Mouse (Mus musculus): ENCODE measurements around the gene Def8. TPM values are rescaled to one million over a fixed set of nuclear protein-coding genes. Genes with fewer than 3 reads are reported as not detected.
"Not testable (repeated sequence)": the region's sequence is repeated elsewhere in the genome, so short reads cannot be mapped to it uniquely, and the experiment has no call there.

Def8 gene
- polyA plus RNA-seq, 1 experiment from 2014 or later = 42.2 TPM

DNA sequence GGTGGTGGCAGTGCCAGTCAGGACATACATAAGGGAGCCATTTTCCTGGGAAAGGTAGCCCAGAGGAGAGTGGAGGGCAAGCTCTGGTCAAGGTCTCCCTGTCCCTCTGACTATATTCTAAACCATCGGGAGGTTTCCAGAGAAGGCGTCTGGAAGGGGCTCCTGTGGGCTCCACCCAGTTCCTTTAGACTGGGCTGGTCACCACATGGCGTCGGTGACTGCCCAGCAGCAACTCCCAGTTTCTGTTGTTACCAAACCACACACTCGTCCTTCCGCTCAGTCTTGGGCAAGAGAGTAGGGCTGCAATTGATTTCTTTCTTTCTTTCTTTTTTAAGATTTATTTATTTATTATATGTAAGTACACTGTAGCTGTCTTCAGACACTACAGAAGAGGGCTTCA is 20.8 kb downstream of the Def8 start:
- no peak for ATAC-seq (ENCODE audit: insufficient number of reproducible peaks, insufficient read depth, low FRiP score, low TSS enrichment)
- Histone ChIP-seq H3K27ac (no peak overlapping the region), H3K4me2 (replicated peaks) (peak overlapping the region; percentile 73), H3K4me1 (peaks cover 9% of the 10 kb centered on the region), H3K9me3 (no peaks in the 10 kb centered on the region), H3K9ac (no peak overlapping the region), H3K4me3 (0 out of 2 replicates have a peak overlapping the region, but pooled peaks have one; percentile 66), H3K36me3 (peaks cover 20% of the 10 kb centered on the region; the same call in 1 of the 2 replicates), H3K27me3 (no peaks in the 10 kb centered on the region)
- 76% methylated on average over 6 of the region's 6 CpGs for WGBS

DNA sequence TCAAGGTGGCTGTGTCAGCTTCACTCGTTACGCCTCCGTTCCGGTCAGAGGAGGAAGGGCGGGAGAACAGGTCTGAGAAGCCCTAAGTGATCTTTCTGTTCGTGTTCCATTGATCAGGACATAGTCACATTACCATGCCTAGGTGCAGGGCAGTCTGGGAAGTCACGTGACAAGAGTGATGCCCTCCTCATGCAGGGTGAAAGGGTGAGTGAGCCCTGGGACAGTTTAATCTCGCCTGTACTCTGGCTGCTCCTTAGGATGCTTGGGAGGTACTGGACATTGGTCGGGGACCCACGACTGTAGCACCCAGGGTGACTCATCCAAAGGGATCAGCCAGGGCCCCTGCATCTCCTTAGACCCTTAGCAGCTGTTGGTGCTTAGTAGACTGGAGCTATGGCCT is 22.7 kb downstream of the Def8 start:
- Histone ChIP-seq H3K4me2 (replicated peaks) (no peak overlapping the region), H3K4me3 (no peak overlapping the region), H3K27ac (no peak overlapping the region), H3K27me3 (no peaks in the 10 kb centered on the region), H3K9ac (0 out of 2 replicates have a peak overlapping the region, but pooled peaks have one; percentile 0), H3K36me3 (peaks cover 34% of the 10 kb centered on the region), H3K4me1 (peaks cover 9% of the 10 kb centered on the region), H3K9me3 (no peaks in the 10 kb centered on the region)
- WGBS = 84% methylated on average over 10 of the region's 10 CpGs
- ATAC-seq (ENCODE audit: insufficient number of reproducible peaks, insufficient read depth, low FRiP score, low TSS enrichment) = no peak

DNA sequence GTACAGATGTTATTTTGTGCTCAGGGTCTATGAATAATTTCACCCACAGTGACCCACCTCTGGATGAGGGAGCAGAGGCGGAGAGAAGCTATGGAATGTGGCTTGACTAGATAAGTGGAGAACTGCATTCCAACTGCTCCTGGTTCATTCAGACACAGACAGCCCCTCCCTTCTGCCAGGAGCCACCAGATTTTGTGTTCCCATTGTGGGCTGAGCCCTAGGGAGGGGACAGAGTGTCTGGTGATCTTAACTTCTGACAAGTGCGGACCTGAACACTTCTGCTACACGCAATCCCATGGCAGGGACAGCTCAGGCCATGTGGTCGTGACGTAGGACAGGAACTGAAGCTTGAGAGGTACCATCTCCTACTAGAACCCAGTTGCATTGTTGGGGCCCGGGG is 23.5 kb downstream of the Def8 start:
- Histone ChIP-seq H3K4me1 (peaks cover 9% of the 10 kb centered on the region), H3K4me3 (no peak overlapping the region), H3K9ac (no peak overlapping the region), H3K4me2 (replicated peaks) (no peak overlapping the region), H3K27ac (no peak overlapping the region), H3K9me3 (no peaks in the 10 kb centered on the region), H3K36me3 (peaks cover 34% of the 10 kb centered on the region), H3K27me3 (no peaks in the 10 kb centered on the region)
- ATAC-seq (ENCODE audit: insufficient number of reproducible peaks, insufficient read depth, low FRiP score, low TSS enrichment) = no peak
- 77% methylated on average over 6 of the region's 6 CpGs for WGBS

DNA sequence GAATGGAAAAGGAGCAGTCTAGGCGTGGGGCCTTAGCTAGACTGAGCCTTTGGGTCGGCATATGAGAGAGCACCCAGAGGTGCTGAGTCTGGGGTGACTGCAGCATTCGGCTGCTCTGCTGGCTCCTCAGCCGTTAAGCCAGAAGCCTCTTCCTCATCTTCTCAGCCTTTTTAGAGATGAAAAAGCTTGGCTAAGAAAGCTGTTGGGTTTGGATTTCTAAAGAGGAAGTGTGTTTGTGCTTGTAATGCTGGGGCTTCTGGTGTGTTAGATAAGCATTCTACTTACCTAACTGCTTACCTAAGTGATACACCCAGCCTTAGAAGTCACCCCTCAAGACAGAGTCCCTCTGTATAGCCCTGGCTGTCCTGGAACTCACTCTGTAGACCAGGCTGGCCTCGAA is 27.5 kb downstream of the Def8 start:
- Histone ChIP-seq H3K36me3 (peaks cover 64% of the 10 kb centered on the region), H3K27me3 (no peaks in the 10 kb centered on the region), H3K9ac (no peak overlapping the region), H3K27ac (no peak overlapping the region), H3K4me3 (no peak overlapping the region), H3K4me1 (no peaks in the 10 kb centered on the region), H3K4me2 (replicated peaks) (no peak overlapping the region), H3K9me3 (no peaks in the 10 kb centered on the region)
- 89% methylated on average over 5 of the region's 5 CpGs for WGBS
- ATAC-seq (ENCODE audit: insufficient number of reproducible peaks, insufficient read depth, low FRiP score, low TSS enrichment) = no peak

DNA sequence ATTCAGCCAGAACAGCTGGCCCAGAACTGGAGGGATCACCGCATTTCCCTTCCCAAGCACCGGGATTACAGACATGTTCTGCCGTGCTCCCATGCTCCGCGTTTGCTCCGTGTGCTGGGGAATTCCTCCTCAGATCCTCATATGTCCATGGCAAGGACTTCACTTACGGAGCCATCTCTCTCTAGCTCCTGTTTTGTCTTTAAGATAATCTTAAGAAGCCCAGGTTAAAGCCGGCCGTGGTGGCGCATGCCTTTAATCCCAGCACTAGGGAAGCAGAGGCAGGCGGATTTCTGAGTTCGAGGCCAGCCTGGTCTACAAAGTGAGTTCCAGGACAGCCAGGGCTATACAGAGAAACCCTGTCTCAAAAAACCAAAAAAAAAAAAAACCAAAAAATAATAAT is 28.4 kb downstream of the Def8 start:
- H3K9me3 ChIP-seq; ATAC-seq (ENCODE audit: insufficient number of reproducible peaks, insufficient read depth, low FRiP score, low TSS enrichment); H3K27ac ChIP-seq; H3K9ac ChIP-seq; H3K4me1 ChIP-seq; H3K27me3 ChIP-seq; H3K4me3 ChIP-seq; H3K4me2 ChIP-seq (replicated peaks): not testable (repeated sequence)
- 92% methylated on average over 12 of the region's 12 CpGs for WGBS
- H3K36me3 ChIP-seq = peaks cover 70% of the 10 kb centered on the region

DNA sequence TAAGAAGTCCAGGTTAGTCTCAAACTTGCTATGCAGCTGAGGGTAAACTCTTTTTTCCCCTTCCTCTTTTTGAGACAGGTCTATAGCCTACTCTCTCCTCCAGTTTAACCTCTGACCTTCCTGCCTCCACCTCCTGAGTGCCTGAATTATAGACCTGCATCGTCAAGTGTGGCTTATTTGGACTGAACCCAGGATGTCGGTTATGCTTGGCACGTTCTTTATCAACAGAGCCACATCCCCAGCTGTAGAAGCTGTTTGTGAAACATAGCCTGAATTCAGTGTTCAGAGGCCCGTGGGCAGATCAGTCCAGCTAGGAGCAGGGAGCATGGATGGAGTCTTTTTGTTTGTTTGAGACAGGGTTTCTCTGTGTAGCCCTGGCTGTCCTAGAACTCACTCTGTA is 28.8 kb downstream of the Def8 start:
- no peak overlapping the region for H3K9ac ChIP-seq
- no peaks in the 10 kb centered on the region for H3K9me3 ChIP-seq
- 87% methylated on average over 4 of the region's 4 CpGs for WGBS
- H3K4me2 ChIP-seq (replicated peaks) = no peak overlapping the region
- H3K27ac ChIP-seq = no peak overlapping the region
- H3K4me3 ChIP-seq = no peak overlapping the region
- H3K4me1 ChIP-seq = no peaks in the 10 kb centered on the region
- no peak for ATAC-seq (ENCODE audit: insufficient number of reproducible peaks, insufficient read depth, low FRiP score, low TSS enrichment)
- H3K27me3 ChIP-seq = no peaks in the 10 kb centered on the region
- peaks cover 71% of the 10 kb centered on the region for H3K36me3 ChIP-seq

DNA sequence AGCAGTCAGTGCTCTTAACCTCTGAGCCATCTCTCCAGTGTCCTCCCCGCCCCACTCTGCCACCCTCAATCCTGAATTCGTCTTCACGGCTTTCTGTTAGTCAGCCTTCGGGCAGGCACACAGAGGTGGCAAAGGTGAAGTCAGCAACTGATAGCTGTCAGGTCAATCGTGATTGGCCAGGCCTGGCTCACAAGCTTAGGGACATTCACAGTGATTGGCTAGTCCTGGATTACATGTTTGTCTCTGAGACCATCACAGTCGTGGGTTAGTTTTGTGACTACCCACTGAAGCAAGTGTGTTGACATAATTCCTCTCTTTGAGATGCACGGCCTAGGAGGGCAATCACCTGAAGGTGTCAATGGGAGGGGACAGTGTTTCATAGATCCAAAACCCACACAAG is 30.0 kb downstream of the Def8 start:
- Histone ChIP-seq H3K4me1 (no peaks in the 10 kb centered on the region), H3K27me3 (no peaks in the 10 kb centered on the region), H3K9me3 (no peaks in the 10 kb centered on the region), H3K9ac (no peak overlapping the region), H3K4me2 (replicated peaks) (no peak overlapping the region), H3K27ac (no peak overlapping the region), H3K4me3 (no peak overlapping the region), H3K36me3 (peaks cover 80% of the 10 kb centered on the region)
- WGBS = 83% methylated on average over 7 of the region's 7 CpGs
- no peak for ATAC-seq (ENCODE audit: insufficient number of reproducible peaks, insufficient read depth, low FRiP score, low TSS enrichment)

DNA sequence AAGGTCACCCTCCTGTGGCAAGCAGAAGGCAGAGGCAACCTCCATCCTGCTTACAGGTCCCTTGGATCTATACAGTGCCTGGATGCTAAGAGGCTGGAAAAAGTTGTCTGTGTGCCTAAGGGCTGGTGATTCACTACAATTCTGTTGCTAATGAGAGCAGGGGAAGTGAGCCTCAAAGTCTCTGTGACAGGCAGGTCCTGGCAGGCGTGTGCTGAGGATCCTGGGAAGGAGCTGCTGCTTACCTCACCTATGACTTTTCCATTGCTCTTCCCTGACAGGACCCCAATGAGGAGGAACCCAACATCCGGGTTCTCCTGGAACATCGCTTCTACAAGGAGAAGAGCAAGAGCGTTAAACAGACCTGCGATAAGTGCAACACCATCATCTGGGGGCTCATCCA is 30.6 kb downstream of the Def8 start:
- Histone ChIP-seq H3K4me1 (no peaks in the 10 kb centered on the region), H3K27ac (no peak overlapping the region), H3K9ac (no peak overlapping the region), H3K4me3 (no peak overlapping the region), H3K36me3 (peaks cover 81% of the 10 kb centered on the region), H3K4me2 (replicated peaks) (no peak overlapping the region), H3K9me3 (no peaks in the 10 kb centered on the region), H3K27me3 (no peaks in the 10 kb centered on the region)
- ATAC-seq (ENCODE audit: insufficient number of reproducible peaks, insufficient read depth, low FRiP score, low TSS enrichment) = no peak
- 87% methylated on average over 5 of the region's 5 CpGs for WGBS

DNA sequence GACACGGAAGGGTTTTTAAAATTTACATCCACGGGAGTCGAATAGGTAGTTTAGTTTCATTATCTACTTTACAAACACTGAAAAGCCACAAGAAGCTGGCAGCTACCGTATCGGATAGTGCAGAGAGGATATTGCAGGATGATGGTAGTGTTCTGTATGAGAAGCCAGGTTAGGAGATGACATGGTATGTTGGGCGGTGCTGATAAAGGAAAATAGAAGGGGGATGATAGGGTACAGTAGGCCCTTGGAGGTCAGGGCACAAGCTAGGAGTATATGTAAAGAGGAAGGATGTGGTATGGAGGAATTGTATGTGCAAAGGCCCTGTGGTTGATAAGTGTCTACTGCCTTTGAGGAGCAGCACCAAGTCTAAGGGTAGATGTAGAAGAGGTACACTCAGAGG is 31.2 kb downstream of the Def8 start:
- H3K9ac ChIP-seq = no peak overlapping the region
- no peak overlapping the region for H3K4me3 ChIP-seq
- no peak overlapping the region for H3K4me2 ChIP-seq (replicated peaks)
- no peaks in the 10 kb centered on the region for H3K9me3 ChIP-seq
- no peak for ATAC-seq (ENCODE audit: insufficient number of reproducible peaks, insufficient read depth, low FRiP score, low TSS enrichment)
- H3K36me3 ChIP-seq = peaks cover 81% of the 10 kb centered on the region
- no peak overlapping the region for H3K27ac ChIP-seq
- WGBS = 90% methylated on average over 6 of the region's 6 CpGs
- H3K4me1 ChIP-seq = no peaks in the 10 kb centered on the region
- H3K27me3 ChIP-seq = no peaks in the 10 kb centered on the region

DNA sequence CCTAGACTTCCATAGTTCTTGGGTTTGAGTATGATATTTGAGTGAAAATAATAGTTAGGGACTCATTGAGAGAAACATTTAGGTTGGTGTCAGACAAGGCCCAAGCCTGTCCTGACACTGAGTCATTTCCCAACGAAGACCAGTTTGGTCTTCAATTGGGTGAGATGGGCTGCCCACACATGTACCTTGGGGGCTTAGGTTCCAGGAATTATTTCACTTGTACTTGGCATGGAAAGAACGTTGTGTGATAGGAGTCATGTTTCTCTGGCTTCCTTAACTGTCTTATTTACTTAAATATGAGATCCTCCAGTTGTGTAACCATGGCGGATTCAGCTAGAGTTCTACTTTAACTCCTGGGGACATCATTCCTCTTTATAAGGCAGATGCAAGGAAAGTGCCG is 40.3 kb downstream of the Def8 start:
- peaks cover 45% of the 10 kb centered on the region for H3K36me3 ChIP-seq

DNA sequence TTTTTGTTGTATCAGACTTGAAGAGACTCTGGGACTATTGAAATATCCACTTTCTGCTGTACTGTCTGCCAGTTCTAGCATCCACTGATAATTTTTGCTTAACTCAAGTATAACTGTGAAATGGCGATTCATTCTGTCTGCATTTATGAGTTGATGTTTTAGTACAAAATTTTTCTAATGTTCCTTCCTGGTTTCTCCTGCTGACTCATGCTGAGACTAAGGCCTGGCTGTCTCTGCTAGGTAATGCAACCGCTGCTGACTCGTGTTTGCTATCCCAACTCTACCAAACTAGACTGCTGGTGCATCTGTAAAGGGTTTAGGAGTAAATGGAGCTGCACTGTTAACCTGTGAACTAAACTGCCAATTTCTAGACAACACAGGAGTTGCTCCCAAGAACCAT is 44.1 kb downstream of the Def8 start:
- Histone ChIP-seq H3K4me1 (no peaks in the 10 kb centered on the region), H3K36me3 (peaks cover 11% of the 10 kb centered on the region), H3K27ac (no peak overlapping the region), H3K27me3 (no peaks in the 10 kb centered on the region), H3K9ac (no peak overlapping the region), H3K9me3 (no peaks in the 10 kb centered on the region), H3K4me2 (replicated peaks) (no peak overlapping the region), H3K4me3 (no peak overlapping the region)
- no peak for ATAC-seq (ENCODE audit: insufficient number of reproducible peaks, insufficient read depth, low FRiP score, low TSS enrichment)
- WGBS = 71% methylated on average over 3 of the region's 3 CpGs

More for the DNA sequence above, 40.3 kb downstream of the Def8 start:
- ATAC-seq (ENCODE audit: insufficient number of reproducible peaks, insufficient read depth, low FRiP score, low TSS enrichment) = no peak
- H3K27me3 ChIP-seq = no peaks in the 10 kb centered on the region
- no peaks in the 10 kb centered on the region for H3K9me3 ChIP-seq
- no peak overlapping the region for H3K27ac ChIP-seq
- no peak overlapping the region for H3K4me3 ChIP-seq
- 78% methylated on average over 4 of the region's 4 CpGs for WGBS
- no peak overlapping the region for H3K9ac ChIP-seq
- no peaks in the 10 kb centered on the region for H3K4me1 ChIP-seq
- no peak overlapping the region for H3K4me2 ChIP-seq (replicated peaks)

DNA sequence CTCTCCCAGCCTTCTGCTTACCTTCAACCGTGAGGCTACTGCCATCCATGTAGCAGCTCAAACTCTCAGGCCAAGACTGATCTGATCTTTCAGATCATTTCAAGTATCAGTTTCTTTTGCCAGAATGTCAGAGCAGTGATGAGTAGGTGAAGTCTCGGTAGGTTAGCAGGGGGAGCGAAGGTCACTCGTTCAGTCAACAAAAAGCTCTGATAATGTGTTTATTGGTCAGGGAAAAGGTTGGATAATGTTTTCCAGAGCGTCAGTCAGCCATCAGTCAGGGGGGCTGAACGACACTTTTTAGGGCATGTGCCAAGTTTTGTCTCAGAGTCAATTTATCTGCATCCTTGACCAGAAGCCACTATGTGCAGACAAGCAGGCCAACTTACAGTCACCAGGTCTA is 49.7 kb downstream of the Def8 start:
- WGBS = 63% methylated on average over 6 of the region's 6 CpGs
- not testable (repeated sequence) for H3K9me3 ChIP-seq; H3K27me3 ChIP-seq; H3K4me1 ChIP-seq; H3K36me3 ChIP-seq; H3K4me2 ChIP-seq (replicated peaks); H3K27ac ChIP-seq; H3K9ac ChIP-seq; ATAC-seq (ENCODE audit: insufficient number of reproducible peaks, insufficient read depth, low FRiP score, low TSS enrichment); H3K4me3 ChIP-seq

DNA sequence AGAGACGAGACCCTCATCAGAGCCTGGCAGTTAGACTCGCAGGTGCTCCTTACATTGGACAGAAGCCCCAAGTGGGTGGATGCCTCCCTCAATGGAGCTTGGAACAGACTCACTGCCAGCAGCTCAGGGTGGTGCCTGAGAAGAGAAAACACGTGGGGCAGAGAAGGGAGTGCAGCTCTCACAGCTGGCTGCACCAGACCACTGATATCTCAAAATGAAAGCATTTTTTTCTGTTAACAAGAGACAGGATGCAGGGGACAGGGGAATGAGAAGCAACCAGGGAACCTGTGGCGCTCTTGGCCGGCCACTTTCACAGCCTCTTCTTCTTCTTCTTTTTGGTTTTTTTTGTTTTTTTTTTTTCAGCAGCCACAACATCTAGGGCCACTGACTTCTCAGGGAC is 51.2 kb downstream of the Def8 start:
- not testable (repeated sequence) for H3K4me2 ChIP-seq (replicated peaks); H3K27me3 ChIP-seq; H3K9ac ChIP-seq; H3K27ac ChIP-seq; H3K9me3 ChIP-seq; ATAC-seq (ENCODE audit: insufficient number of reproducible peaks, insufficient read depth, low FRiP score, low TSS enrichment); H3K36me3 ChIP-seq; H3K4me3 ChIP-seq
- 65% methylated on average over 5 of the region's 5 CpGs for WGBS
- H3K4me1 ChIP-seq = peaks cover 15% of the 10 kb centered on the region

Data from embryonic facial prominence, embryonic 12.5 days (tissue).